Mouse (Mus musculus) intestine, postnatal 0 days (tissue): ENCODE results near the gene Hfe. TPM values are rescaled to one million over a fixed set of nuclear protein-coding genes. Genes with fewer than 3 reads are reported as not detected.
"Not testable (repeated sequence)": the region's sequence is repeated elsewhere in the genome, so short reads cannot be mapped to it uniquely, and the experiment has no call there.

Experiments used
- ATAC-seq: fragments of 200-750 bp; cut with Nextera tagmentation; 2 replicates; pipeline ENCODE4 v1.8.0; 2017; ENCODE audit warnings: mild to moderate bottlenecking, moderate TSS enrichment, moderate library complexity
- H3K27ac ChIP-seq: fragments of 300-500 bp; sonication (generic); 2 replicates; pipeline ENCODE4 v1.5.1; 2014; ENCODE audit warnings: mild to moderate bottlenecking, low read depth, low read length, moderate library complexity
- H3K27me3 ChIP-seq: fragments of 300-500 bp; sonication (generic); replicated peaks from 2 replicates; pipeline ENCODE4 v1.6.1; 2014; ENCODE audit warnings: low read length, mixed read lengths; ENCODE audit not compliant: control insufficient read depth, insufficient read depth
- H3K36me3 ChIP-seq: fragments of 300-500 bp; sonication (generic); 2 replicates; pipeline ENCODE4 v1.6.1; 2014; ENCODE audit warnings: mild to moderate bottlenecking, moderate library complexity; ENCODE audit not compliant: control insufficient read depth, insufficient read depth
- H3K4me1 ChIP-seq: fragments of 300-500 bp; sonication (generic); replicated peaks from 2 replicates; pipeline ENCODE4 v1.6.1; 2014; ENCODE audit warnings: antibody characterized with exemption, low read length, mixed read lengths; ENCODE audit not compliant: control insufficient read depth, insufficient read depth
- H3K4me2 ChIP-seq: fragments of 300-500 bp; sonication (generic); replicated peaks from 2 replicates; pipeline ENCODE4 v1.6.1; 2014; ENCODE audit warnings: low read depth, mild to moderate bottlenecking, moderate library complexity
- H3K4me3 ChIP-seq: fragments of 300-500 bp; sonication (generic); 2 replicates; pipeline ENCODE4 v1.5.1; 2014; ENCODE audit warnings: low read depth, low read length
- H3K9ac ChIP-seq: fragments of 300-500 bp; sonication (generic); 2 replicates; pipeline ENCODE4 v1.6.1; 2014; ENCODE audit warnings: mild to moderate bottlenecking, low read depth, low read length
- H3K9me3 ChIP-seq: fragments of 300-500 bp; sonication (generic); 2 replicates; pipeline ENCODE4 v1.6.1; 2016; ENCODE audit warnings: mixed run types; ENCODE audit not compliant: control insufficient read depth
- CTCF ChIP-seq: sonication (generic); IDR thresholded peaks from 2 replicates; pipeline ENCODE4 v1.5.1; 2016; ENCODE audit warnings: low read depth, mild to moderate bottlenecking, control low read depth, antibody characterized with exemption, moderate library complexity
- WGBS: fragments of 180-500 bp; shearing (Covaris S2); extraction: QIAGEN DNeasy Blood & Tissue Kit; methylation state at CpG from one replicate; pipeline ENCODE4 v1.1.7; 2014; 5-methylcytosine and 5-hydroxymethylcytosine counted together
- microRNA-seq: library from miRNA; unstranded; fragments of <30 nt; microRNA quantifications from one replicate; pipeline ENCODE4, GENCODE M21; 2016
- polyA plus RNA-seq: library from polyadenylated mRNA; unstranded; fragments of >200 nt; fragmentation: Nextera tagmentation; extraction: Ambion mirVana; gene quantifications from 2 replicates; pipeline ENCODE4 v1.2.1, GENCODE M21; 2015

The Hfe gene
- polyA plus RNA-seq, 1 experiment from 2014 or later, result 12.5 TPM

DNA sequence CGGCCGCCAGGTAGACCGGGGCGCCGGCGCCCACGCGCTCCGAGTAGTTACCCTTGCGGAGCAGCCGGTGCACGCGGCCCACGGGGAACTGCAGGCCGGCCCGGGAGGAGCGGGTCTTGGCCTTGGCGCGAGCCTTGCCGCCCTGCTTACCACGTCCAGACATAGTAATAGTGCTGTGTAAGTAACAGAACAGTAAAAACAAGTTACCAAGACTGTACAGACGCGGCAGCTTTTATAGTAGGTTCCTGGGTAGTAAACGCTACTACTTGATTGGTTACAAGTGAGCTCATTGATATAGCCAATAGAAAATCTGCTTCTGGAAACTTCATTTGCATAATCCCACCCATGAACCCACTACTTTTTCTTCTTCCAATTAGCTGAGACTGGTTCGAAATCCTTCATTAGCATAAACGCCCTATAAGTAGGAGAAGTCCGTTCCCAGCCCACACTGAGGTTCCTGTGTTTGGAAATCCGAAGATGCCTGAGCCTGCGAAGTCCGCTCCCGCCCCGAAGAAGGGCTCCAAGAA is 26.8 kb downstream of the Hfe start, which contains the start of the genes Hist1h2ac and Hist1h2bc:
TSS of gene Hist1h2ac (minus strand) at position 194 of the 527 bp plus-strand sequence.
TSS of gene Hist1h2bc (plus strand) at position 445 of the 527 bp plus-strand sequence.
- peak within 1 kb of the TSS; percentile 60 for H3K9ac ChIP-seq
- no peaks in the 10 kb centered on the region for H3K9me3 ChIP-seq
- TF ChIP-seq CTCF, result no peak; the same call in 1 of the 2 replicates
- no peaks in the 10 kb centered on the region for H3K36me3 ChIP-seq
- WGBS, result 0% methylated on average over 32 of the region's 32 CpGs
- H3K27ac ChIP-seq, result peak within 1 kb of the TSS; percentile 95
- H3K4me1 ChIP-seq, result 0 out of 2 replicates have a peak, but pooled peaks cover 3% of the 10 kb centered on the region
- H3K27me3 ChIP-seq, result no peaks in the 10 kb centered on the region
- ATAC-seq, result peak; percentile 92
- peak within 1 kb of the TSS; percentile 48 for H3K4me3 ChIP-seq
- peak within 1 kb of the TSS; percentile 61 for H3K4me2 ChIP-seq

DNA sequence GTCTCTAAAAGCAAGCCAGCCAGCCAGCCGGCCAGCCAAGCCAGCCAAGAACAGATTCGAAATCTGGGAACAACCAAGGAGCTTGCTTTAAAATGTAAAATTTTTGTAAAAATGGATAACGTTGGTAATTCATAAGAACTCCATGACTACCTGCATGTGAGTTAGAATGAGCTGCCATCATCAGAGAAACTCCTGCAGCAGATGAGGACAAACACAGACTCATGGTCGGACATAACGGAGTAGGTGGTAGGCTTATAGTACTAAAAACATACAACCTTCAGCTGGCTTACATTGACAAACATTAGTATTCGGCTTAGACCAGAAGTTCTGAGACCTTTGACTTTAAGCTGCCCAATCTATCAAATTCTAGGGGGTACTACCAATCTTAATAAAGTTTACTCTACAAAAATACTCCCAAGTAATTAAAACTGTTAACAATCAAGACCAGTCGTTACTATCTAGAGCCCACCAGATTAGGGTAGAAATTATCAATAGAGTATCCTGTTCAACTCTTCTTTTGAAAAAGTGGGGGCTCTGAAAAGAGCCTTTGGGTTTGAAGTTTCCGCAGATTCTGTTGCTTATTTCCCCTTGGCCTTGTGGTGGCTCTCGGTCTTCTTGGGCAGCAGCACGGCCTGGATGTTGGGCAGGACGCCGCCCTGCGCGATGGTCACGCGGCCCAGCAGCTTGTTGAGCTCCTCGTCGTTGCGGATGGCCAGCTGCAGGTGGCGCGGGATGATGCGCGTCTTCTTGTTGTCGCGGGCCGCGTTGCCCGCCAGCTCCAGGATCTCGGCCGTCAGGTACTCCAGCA is 27.5 kb downstream of the Hfe start:
- H3K9me3 ChIP-seq, H3K36me3 ChIP-seq, H3K4me1 ChIP-seq, H3K27me3 ChIP-seq: not testable (repeated sequence)
- ATAC-seq, result peak; percentile 32
- H3K27ac ChIP-seq, result peak overlapping the region; percentile 77
- 8% methylated on average over 14 of the region's 30 CpGs for WGBS
- H3K9ac ChIP-seq, result peak overlapping the region; percentile 31; the same call in 1 of the 2 replicates
- peak overlapping the region; percentile 61 for H3K4me2 ChIP-seq
- peak overlapping the region; percentile 48 for H3K4me3 ChIP-seq

DNA sequence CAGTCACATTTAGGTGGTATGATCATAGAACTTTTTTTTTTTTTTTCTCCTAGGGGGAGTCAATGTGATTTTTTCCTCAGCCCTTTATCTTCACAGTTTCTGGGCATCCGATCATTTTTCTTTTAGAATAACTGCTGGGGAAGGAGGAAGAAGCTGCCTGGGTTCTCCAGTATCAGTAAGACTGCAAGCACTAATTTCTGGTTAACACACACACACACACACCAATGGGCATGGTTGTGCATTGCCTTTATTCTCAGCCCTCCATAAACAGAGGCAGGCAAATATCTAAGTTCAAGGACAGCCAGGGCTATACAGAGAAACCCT is 28.1 kb downstream of the Hfe start:
- Histone ChIP-seq H3K9me3 (no peaks in the 10 kb centered on the region), H3K4me2 (peak overlapping the region; percentile 61), H3K36me3 (no peaks in the 10 kb centered on the region), H3K4me3 (peak overlapping the region; percentile 48), H3K27me3 (no peaks in the 10 kb centered on the region), H3K4me1 (no peaks in the 10 kb centered on the region), H3K9ac (peak overlapping the region; percentile 31; the same call in 1 of the 2 replicates), H3K27ac (0 out of 2 replicates have a peak overlapping the region, but pooled peaks have one; percentile 60)
- 20% methylated on average over 1 of the region's 1 CpGs for whole genome bisulfite sequencing
- no peak for ATAC-seq
- no peak for TF ChIP-seq CTCF

DNA sequence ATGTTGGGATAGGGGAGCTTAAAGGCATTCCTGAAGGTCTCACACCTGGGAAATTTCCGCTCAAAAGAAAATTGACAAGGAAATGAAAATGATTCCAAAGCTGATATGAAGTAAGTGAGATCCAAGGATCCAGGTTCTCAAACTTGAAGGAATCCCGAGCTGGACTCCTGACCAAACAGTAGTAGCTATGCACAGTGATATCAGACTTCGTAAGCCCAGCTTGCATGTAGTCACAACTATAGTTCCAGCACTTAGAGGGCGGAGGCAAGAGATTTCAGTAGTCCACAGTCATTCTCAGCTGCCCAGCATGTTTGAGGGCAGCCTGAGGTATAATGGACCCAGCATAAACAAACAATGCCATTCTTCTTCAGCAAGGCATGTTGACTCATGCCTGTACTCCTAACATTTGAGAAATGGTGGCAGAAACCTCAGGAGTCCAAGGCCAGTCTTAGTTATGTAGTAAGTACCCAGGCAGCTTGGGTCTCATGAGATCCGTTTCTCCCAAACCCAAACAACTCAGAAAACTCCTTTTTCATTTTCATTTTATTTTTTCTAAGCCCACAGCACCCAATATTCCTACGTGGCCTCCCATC is 28.6 kb downstream of the Hfe start:
- no peak for TF ChIP-seq CTCF
- H3K4me3 ChIP-seq, result no peak overlapping the region
- WGBS, result 78% methylated on average over 6 of the region's 6 CpGs
- H3K9me3 ChIP-seq, result no peaks in the 10 kb centered on the region
- no peaks in the 10 kb centered on the region for H3K27me3 ChIP-seq
- no peak for ATAC-seq
- no peaks in the 10 kb centered on the region for H3K36me3 ChIP-seq
- H3K27ac ChIP-seq, result no peak overlapping the region
- H3K4me2 ChIP-seq, result peak overlapping the region; percentile 61; the same call in 1 of the 2 replicates
- no peaks in the 10 kb centered on the region for H3K4me1 ChIP-seq
- no peak overlapping the region for H3K9ac ChIP-seq

DNA sequence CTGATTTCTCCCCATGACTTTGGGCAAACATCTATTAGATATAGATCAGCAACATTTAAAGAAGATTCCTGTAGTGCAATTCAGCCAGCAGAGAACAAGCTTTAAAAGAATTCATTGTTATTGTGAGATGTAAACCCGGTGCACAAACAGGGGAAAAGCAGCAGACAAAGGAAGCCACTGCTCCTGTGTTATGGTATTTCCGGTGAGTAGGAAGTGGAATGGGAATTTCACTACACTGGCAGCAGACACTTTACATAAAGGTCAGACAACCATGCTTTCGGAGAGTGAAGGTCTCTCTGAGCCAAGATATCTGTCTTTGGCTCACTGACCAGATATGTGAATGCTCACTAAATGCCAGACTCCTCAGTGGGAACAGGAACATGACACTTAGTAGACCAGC is 48.1 kb downstream of the Hfe start:
- no peaks in the 10 kb centered on the region for H3K36me3 ChIP-seq
- H3K27ac ChIP-seq, result no peak overlapping the region
- H3K4me3 ChIP-seq, result no peak overlapping the region
- H3K27me3 ChIP-seq, result no peaks in the 10 kb centered on the region
- no peak overlapping the region for H3K9ac ChIP-seq
- no peaks in the 10 kb centered on the region for H3K4me1 ChIP-seq
- no peak for ATAC-seq
- 56% methylated on average over 3 of the region's 3 CpGs for WGBS
- H3K9me3 ChIP-seq, result no peaks in the 10 kb centered on the region
- H3K4me2 ChIP-seq, result no peak overlapping the region
- TF ChIP-seq CTCF, result no peak

DNA sequence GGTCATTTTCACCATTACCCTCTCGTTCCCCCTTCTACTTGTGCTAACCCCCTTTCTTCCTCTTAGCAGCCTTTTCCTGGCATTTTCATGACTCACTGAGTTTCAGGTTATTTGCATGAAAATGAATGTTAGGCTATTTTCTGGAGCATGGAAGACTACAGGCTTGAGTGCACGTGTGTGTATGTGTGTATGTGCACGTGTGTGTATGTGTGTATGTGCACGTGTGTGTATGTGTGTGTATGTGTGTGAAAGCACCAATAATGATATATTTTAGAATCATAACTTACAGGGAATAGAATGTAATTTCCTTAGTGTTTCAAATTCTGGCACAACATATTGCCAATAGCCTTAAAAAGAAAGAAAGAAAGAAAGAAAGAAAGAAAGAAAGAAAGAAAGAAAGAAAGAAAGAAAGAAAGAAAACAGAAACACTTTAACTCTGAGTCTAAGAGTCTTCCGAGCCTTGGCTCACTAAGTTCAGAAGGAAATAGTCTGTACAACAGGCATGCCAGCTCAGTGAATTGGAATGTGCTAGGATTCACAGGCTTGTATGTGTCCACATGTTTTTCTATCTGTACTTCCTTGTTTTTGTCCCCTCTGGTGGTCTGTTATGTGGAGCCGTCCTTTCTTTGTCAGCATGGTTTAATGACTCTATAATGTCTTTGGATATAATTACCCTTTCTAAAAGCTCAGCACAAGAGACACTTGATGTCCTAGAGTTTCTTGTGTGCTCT is 50.9 kb downstream of the Hfe start:
- Histone ChIP-seq H3K4me3 (no peak overlapping the region), H3K36me3 (no peaks in the 10 kb centered on the region), H3K9me3 (no peaks in the 10 kb centered on the region), H3K9ac (no peak overlapping the region), H3K4me1 (no peaks in the 10 kb centered on the region), H3K4me2 (no peak overlapping the region), H3K27ac (no peak overlapping the region), H3K27me3 (no peaks in the 10 kb centered on the region)
- 68% methylated on average over 6 of the region's 6 CpGs for WGBS
- ATAC-seq, result no peak
- TF ChIP-seq CTCF, result no peak

Small RNA genes lying within 50 kb of the gene (microRNA-seq; reads per million reads assigned to microRNA genes)
- not detected for gene Gm44314
- not detected for gene Gm44350
- not detected for gene Gm44484

Other genes starting within 250 kb of the Hfe start
- gene Btn1a1, start 245.0 kb downstream of the Hfe start, polyA plus RNA-seq, result not detected in 2 replicates
- not detected in 2 replicates for gene Btn2a2, start 222.0 kb downstream of the Hfe start, polyA plus RNA-seq
- 6.1 and 8.1 TPM in 2 replicates for gene Hist1h4h, start 179.8 kb downstream of the Hfe start, polyA plus RNA-seq
- gene Hist1h2af, start 176.9 kb downstream of the Hfe start, polyA plus RNA-seq, result 2.7 and 3.0 TPM in 2 replicates
- gene Hist1h3g, start 175.4 kb downstream of the Hfe start, polyA plus RNA-seq, result 1.2 and 2.1 TPM in 2 replicates
- 0.18 and 0.23 TPM in 2 replicates for gene Hist1h2bh, start 167.5 kb downstream of the Hfe start, polyA plus RNA-seq
- 0.37 TPM in 1 of 2 replicates, not detected in the other for gene Hist1h3f, start 166.8 kb downstream of the Hfe start, polyA plus RNA-seq
- 0.46 TPM in 1 of 2 replicates, not detected in the other for gene Hist1h4f, start 159.2 kb downstream of the Hfe start, polyA plus RNA-seq
- gene Hist1h1d, start 157.6 kb downstream of the Hfe start, polyA plus RNA-seq, result 0.13 and 0.21 TPM in 2 replicates
- gene Hist1h3e, start 148.5 kb downstream of the Hfe start, polyA plus RNA-seq, result 2.2 and 2.4 TPM in 2 replicates
- 17.7 and 24.0 TPM in 2 replicates for gene Hist1h2ae, start 139.6 kb downstream of the Hfe start, polyA plus RNA-seq
- gene Hist1h2bg, start 139.5 kb downstream of the Hfe start, polyA plus RNA-seq, result 3.1 and 4.4 TPM in 2 replicates
- gene Hist1h2bf, start 136.7 kb downstream of the Hfe start, polyA plus RNA-seq, result 0.64 and 1.3 TPM in 2 replicates
- 0.97 and 1.3 TPM in 2 replicates for gene Hist1h2ad, start 136.5 kb downstream of the Hfe start, polyA plus RNA-seq
- 1.6 and 2.3 TPM in 2 replicates for gene Hist1h3d, start 135.1 kb downstream of the Hfe start, polyA plus RNA-seq
- gene Hist1h4d, start 129.3 kb downstream of the Hfe start, polyA plus RNA-seq, result 34.7 and 35.3 TPM in 2 replicates
- 0.30 and 0.46 TPM in 2 replicates for gene Hist1h2be, start 89.7 kb downstream of the Hfe start, polyA plus RNA-seq
- 6.8 and 6.9 TPM in 2 replicates for gene Hist1h1e, start 88.3 kb downstream of the Hfe start, polyA plus RNA-seq
- 0.46 TPM in 2 replicates for gene Hist1h2ac, start 26.9 kb downstream of the Hfe start, polyA plus RNA-seq
- 211 and 224 TPM in 2 replicates for gene Hist1h2bc, start 26.7 kb downstream of the Hfe start, polyA plus RNA-seq
- gene Hist1h1t, start 15.0 kb downstream of the Hfe start, polyA plus RNA-seq, result not detected in 2 replicates
- 2.9 and 3.0 TPM in 2 replicates for gene Hist1h4c, start 12.4 kb downstream of the Hfe start, polyA plus RNA-seq
- 105 and 107 TPM in 2 replicates for gene Hist1h1c, start 28.0 kb upstream of the Hfe start, polyA plus RNA-seq
- 1.2 and 1.4 TPM in 2 replicates for gene Hist1h3c, start 34.7 kb upstream of the Hfe start, polyA plus RNA-seq
- 0.37 and 0.48 TPM in 2 replicates for gene Hist1h2bb, start 35.9 kb upstream of the Hfe start, polyA plus RNA-seq
- gene Hist1h2ab, start 40.3 kb upstream of the Hfe start, polyA plus RNA-seq, result 11.7 and 12.1 TPM in 2 replicates
- 1.3 and 1.5 TPM in 2 replicates for gene Hist1h3b, start 41.4 kb upstream of the Hfe start, polyA plus RNA-seq
- 0.76 and 1.4 TPM in 2 replicates for gene Hist1h4b, start 46.2 kb upstream of the Hfe start, polyA plus RNA-seq
- gene Hist1h4a, start 50.4 kb upstream of the Hfe start, polyA plus RNA-seq, result 0.43 TPM in 1 of 2 replicates, not detected in the other
- gene Hist1h3a, start 51.5 kb upstream of the Hfe start, polyA plus RNA-seq, result 4.1 and 4.5 TPM in 2 replicates
- gene Hist1h1a, start 52.8 kb upstream of the Hfe start, polyA plus RNA-seq, result 0.60 and 0.85 TPM in 2 replicates
- 0.10 TPM in 1 of 2 replicates, not detected in the other for gene Trim38, start 59.1 kb upstream of the Hfe start, polyA plus RNA-seq
- gene Slc17a2, start 96.1 kb upstream of the Hfe start, polyA plus RNA-seq, result 0.05 TPM in 1 of 2 replicates, not detected in the other
- 0.09 and 0.12 TPM in 2 replicates for gene Slc17a3, start 128.6 kb upstream of the Hfe start, polyA plus RNA-seq
- 0.68 and 0.98 TPM in 2 replicates for gene Slc17a1, start 156.9 kb upstream of the Hfe start, polyA plus RNA-seq
- 31.3 and 39.0 TPM in 2 replicates for gene Slc17a4, start 204.2 kb upstream of the Hfe start, polyA plus RNA-seq
- gene Hist1h2ba, start 223.3 kb upstream of the Hfe start, polyA plus RNA-seq, result not detected in 2 replicates
- gene Hist1h2aa, start 223.6 kb upstream of the Hfe start, polyA plus RNA-seq, result not detected in 2 replicates